Mouse (Mus musculus) olfactory bulb, adult 2 months (tissue): ENCODE results near the gene Zfp867. TPM values are rescaled to one million over a fixed set of nuclear protein-coding genes. Genes with fewer than 3 reads are reported as not detected.

Experiments used
- H3K27ac ChIP-seq: fragments of 200-500 bp; 2 replicates; pipeline ENCODE4 v1.5.1; 2012; ENCODE audit warnings: low read depth, low read length; ENCODE audit not compliant: insufficient read depth
- H3K4me1 ChIP-seq: fragments of 200-500 bp; 2 replicates; pipeline ENCODE4 v1.6.1; 2012; ENCODE audit warnings: low read length; ENCODE audit not compliant: control insufficient read depth, insufficient read depth
- H3K4me3 ChIP-seq: fragments of 200-500 bp; 2 replicates; pipeline ENCODE4 v1.5.1; 2012; ENCODE audit warnings: mild to moderate bottlenecking, low read depth, low read length, moderate library complexity; ENCODE audit not compliant: insufficient read depth
- CTCF ChIP-seq: fragments of 200-500 bp; IDR thresholded peaks from 2 replicates; pipeline ENCODE4 v1.5.1; 2012; ENCODE audit warnings: low read depth, mild to moderate bottlenecking, low read length, moderate library complexity; ENCODE audit not compliant: insufficient read depth
- POLR2A ChIP-seq: fragments of 200-500 bp; IDR thresholded peaks from 2 replicates; pipeline ENCODE4 v1.6.1; 2012; ENCODE audit warnings: mild to moderate bottlenecking, low read depth, low read length, moderate library complexity; ENCODE audit not compliant: insufficient read depth
- WGBS: fragments of 180-500 bp; shearing (Covaris S2); methylation state at CpG from one replicate; pipeline ENCODE4 v1.1.7; 2018; 5-methylcytosine and 5-hydroxymethylcytosine counted together
- polyA plus RNA-seq: library from polyadenylated mRNA; stranded (reverse); fragments of >200 nt; gene quantifications from 2 replicates; pipeline ENCODE4 v1.2.4, GENCODE M21; 2012; ENCODE audit warnings: low replicate concordance; ENCODE audit not compliant: missing spikeins, insufficient read depth, insufficient read length

Gene Zfp867
- polyA plus RNA-seq, 1 experiment = not detected

- H3K4me1 ChIP-seq = peaks cover 7% of the 10 kb centered on the region
- H3K4me3 ChIP-seq = peak overlapping the region; percentile 65
- WGBS = 2% methylated on average over 14 of the region's 14 CpGs
- 0 out of 2 replicates have a peak overlapping the region, but pooled peaks have one; percentile 27 for H3K27ac ChIP-seq
- no peak for TF ChIP-seq POLR2A
- TF ChIP-seq CTCF = no peak
These were observed 34.4 kb upstream of the Zfp867 start for GRCm38 (mm10) chr11:59506713-59507074.

GRCm38 (mm10) chr11:59505839-59506712 is 33.8 kb upstream of the Zfp867 start:
- Histone ChIP-seq H3K27ac (peak overlapping the region; percentile 56), H3K4me1 (peaks cover 7% of the 10 kb centered on the region), H3K4me3 (peak overlapping the region; percentile 65)
- WGBS = under 1% methylated on average over 71 of the region's 71 CpGs
- TF ChIP-seq POLR2A = no peak; the same call in 1 of the 2 replicates
- no peak for TF ChIP-seq CTCF

- H3K4me3 ChIP-seq = peak overlapping the region; percentile 65
- H3K4me1 ChIP-seq = peaks cover 7% of the 10 kb centered on the region
- H3K27ac ChIP-seq = 0 out of 2 replicates have a peak overlapping the region, but pooled peaks have one; percentile 56
- WGBS = 2% methylated on average over 21 of the region's 21 CpGs
- no peak for TF ChIP-seq CTCF
These were observed 33.1 kb upstream of the Zfp867 start for GRCm38 (mm10) chr11:59505351-59505838.

GRCm38 (mm10) chr11:59501978-59502700 is 29.9 kb upstream of the Zfp867 start:
- TF ChIP-seq POLR2A (no peak), CTCF (no peak)
- 94% methylated on average over 5 of the region's 5 CpGs for WGBS
- Histone ChIP-seq H3K4me1 (peaks cover 7% of the 10 kb centered on the region), H3K27ac (no peak overlapping the region), H3K4me3 (no peak overlapping the region)

GRCm38 (mm10) chr11:59497747-59498146 is 25.5 kb upstream of the Zfp867 start:
- WGBS = 92% methylated on average over 7 of the region's 7 CpGs
- Histone ChIP-seq H3K27ac (no peak overlapping the region), H3K4me1 (no peaks in the 10 kb centered on the region), H3K4me3 (no peak overlapping the region)
- TF ChIP-seq POLR2A (no peak), CTCF (no peak)

- H3K27ac ChIP-seq = no peak overlapping the region
- TF ChIP-seq POLR2A = no peak
- no peak for TF ChIP-seq CTCF
- no peak overlapping the region for H3K4me3 ChIP-seq
- H3K4me1 ChIP-seq = no peaks in the 10 kb centered on the region
- WGBS = 51% methylated on average over 6 of the region's 6 CpGs
These were observed 24.5 kb upstream of the Zfp867 start for GRCm38 (mm10) chr11:59496672-59497310.

GRCm38 (mm10) chr11:59486222-59486621 is 13.9 kb upstream of the Zfp867 start:
- no peaks in the 10 kb centered on the region for H3K4me1 ChIP-seq
- 75% methylated on average over 8 of the region's 8 CpGs for WGBS
- H3K27ac ChIP-seq = no peak overlapping the region

GRCm38 (mm10) chr11:59485641-59486040 is 13.4 kb upstream of the Zfp867 start:
- no peak overlapping the region for H3K4me3 ChIP-seq
- WGBS = 55% methylated on average over 2 of the region's 2 CpGs
- no peaks in the 10 kb centered on the region for H3K4me1 ChIP-seq
- TF ChIP-seq CTCF (no peak), POLR2A (no peak)
- H3K27ac ChIP-seq = no peak overlapping the region

More at GRCm38 (mm10) chr11:59486222-59486621, 13.9 kb upstream of the Zfp867 start:
- no peak overlapping the region for H3K4me3 ChIP-seq
- TF ChIP-seq CTCF (no peak), POLR2A (no peak)

- no peak overlapping the region for H3K4me3 ChIP-seq
- TF ChIP-seq CTCF (no peak), POLR2A (no peak)
These were observed 10.9 kb upstream of the Zfp867 start for GRCm38 (mm10) chr11:59483212-59483611.

More at GRCm38 (mm10) chr11:59483212-59483611, 10.9 kb upstream of the Zfp867 start:
- Histone ChIP-seq H3K27ac (no peak overlapping the region), H3K4me1 (no peaks in the 10 kb centered on the region)
- 1% methylated on average over 2 of the region's 2 CpGs for WGBS
